Mouse (Mus musculus) layer of hippocampus, postnatal 10 days (tissue): Measurements from ENCODE around the gene Aurkb. TPM values are rescaled to one million over a fixed set of nuclear protein-coding genes. Genes with fewer than 3 reads are reported as not detected.

ENCODE experiments used
- DNase-seq, 2 experiments: peaks; one replicate each; pipeline ENCODE4 v3.0.0; 2021; ENCODE audit warnings: low spot score in 2 of 2
- total RNA-seq, 2 experiments: library from RNA; stranded (reverse); gene quantifications; 2 replicates each; pipeline ENCODE4 v1.2.3; 2021

The Aurkb gene
- total RNA-seq, 2 experiments from 2014 or later: 5.3 to 6.0 TPM

GRCm38 (mm10) chr11:69063413-69064201, 18.2 kb downstream of the Aurkb start:
- DNase-seq: peak; percentile 83 to 87

- DNase-seq: no peak
These were observed 19.0 kb downstream of the Aurkb start for GRCm38 (mm10) chr11:69064259-69065133.

DNA sequence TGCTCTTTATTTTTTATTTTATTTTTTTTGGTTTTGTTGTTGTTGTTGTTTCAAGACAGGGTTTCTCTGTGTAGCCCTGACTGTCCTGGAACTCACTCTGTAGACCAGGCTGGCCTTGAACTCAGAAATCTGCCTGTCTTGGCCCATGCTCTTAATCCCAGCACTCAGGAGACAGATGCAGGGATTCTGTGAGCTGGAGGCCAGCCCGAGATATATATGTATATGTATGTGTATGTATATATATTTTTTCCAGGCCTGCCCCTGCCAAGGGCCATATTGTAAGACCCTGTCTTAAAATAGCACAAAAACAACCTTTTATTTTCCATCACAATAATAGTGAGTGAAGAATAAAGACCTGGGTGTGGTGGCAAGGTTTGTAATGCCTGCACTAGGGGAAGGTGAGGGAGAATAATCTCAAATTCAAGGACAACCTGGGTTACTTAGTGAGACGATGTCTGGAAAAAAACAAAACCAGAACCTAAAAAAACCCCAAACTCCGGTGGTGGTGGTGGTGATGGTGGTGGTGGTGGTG, 20.0 kb downstream of the Aurkb start:
- DNase-seq: no peak

GRCm38 (mm10) chr11:69066163-69066861, 20.9 kb downstream of the Aurkb start:
- DNase-seq: peak in 1 of 2 experiments; percentile 56

DNA sequence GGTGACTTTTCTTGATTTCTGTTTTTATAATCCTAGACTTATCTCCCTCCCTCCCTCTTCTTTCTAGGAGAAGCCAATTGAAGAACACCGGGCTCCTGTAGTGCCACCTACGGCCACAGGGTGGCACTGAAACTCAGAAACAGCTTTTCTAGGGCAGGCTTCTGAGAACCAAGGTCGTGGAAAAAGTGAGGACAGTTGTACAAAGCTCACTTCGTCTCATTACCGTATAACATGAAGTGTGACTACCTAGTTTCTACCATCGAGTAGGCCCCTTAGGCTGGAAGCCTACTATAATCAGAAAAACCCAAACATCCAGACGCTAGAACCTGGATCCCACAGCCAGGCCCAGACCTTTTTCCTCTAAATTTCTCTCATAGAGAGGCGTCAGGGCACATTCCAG, 21.5 kb downstream of the Aurkb start:
- peak; percentile 89 to 93 for DNase-seq

DNA sequence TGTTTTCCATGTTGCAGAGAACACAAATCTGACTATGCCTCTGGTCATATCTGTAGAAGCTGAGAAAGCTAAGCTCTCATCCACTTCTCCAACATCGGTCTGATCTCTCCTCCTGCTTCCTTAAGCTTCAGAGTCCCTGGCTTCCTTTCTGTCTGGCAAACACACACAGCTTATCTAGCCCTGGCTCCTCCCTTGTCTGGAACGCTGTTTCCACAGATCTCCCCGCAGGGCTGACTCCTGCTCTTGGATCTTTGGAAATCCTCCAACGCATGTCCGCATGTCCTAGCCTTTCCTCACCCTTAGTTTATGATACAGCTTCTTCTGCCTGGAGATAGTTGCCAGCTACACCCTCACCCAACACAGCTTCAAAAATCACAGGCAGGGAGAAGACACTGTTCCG, 22.2 kb downstream of the Aurkb start:
- no peak for DNase-seq

GRCm38 (mm10) chr11:69070093-69070492, 24.6 kb downstream of the Aurkb start:
- no peak for DNase-seq

GRCm38 (mm10) chr11:69070590-69071222, 25.3 kb downstream of the Aurkb start, which contains the start of gene Tmem107:
Gene Tmem107 (plus strand): TSS chr11:69070806.
- peak; percentile 88 to 92 for DNase-seq

- no peak for DNase-seq
These were observed 25.8 kb downstream of the Aurkb start for GRCm38 (mm10) chr11:69071262-69071661.

- no peak for DNase-seq
These were observed 26.8 kb downstream of the Aurkb start for GRCm38 (mm10) chr11:69072234-69072633.

DNA sequence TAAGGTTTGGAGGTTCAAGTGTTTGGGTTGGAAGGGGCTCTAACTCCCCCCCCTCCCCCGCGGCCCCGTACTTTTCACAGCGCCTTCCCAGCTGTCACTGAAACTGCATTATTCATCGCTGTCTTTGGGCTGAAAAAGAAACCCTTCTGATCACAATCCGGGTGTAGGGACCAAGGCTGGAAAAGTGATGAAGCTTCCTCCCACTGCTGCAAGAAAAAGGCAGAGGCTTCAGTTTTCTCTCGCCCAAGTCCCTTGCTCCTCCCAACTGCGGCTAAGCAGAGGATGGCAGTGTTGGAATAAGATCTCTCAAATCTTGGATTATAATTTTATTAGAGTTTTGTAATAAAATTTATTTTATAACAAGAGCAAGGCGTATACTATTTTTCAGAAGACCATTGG, 27.2 kb downstream of the Aurkb start:
- DNase-seq: no peak

DNA sequence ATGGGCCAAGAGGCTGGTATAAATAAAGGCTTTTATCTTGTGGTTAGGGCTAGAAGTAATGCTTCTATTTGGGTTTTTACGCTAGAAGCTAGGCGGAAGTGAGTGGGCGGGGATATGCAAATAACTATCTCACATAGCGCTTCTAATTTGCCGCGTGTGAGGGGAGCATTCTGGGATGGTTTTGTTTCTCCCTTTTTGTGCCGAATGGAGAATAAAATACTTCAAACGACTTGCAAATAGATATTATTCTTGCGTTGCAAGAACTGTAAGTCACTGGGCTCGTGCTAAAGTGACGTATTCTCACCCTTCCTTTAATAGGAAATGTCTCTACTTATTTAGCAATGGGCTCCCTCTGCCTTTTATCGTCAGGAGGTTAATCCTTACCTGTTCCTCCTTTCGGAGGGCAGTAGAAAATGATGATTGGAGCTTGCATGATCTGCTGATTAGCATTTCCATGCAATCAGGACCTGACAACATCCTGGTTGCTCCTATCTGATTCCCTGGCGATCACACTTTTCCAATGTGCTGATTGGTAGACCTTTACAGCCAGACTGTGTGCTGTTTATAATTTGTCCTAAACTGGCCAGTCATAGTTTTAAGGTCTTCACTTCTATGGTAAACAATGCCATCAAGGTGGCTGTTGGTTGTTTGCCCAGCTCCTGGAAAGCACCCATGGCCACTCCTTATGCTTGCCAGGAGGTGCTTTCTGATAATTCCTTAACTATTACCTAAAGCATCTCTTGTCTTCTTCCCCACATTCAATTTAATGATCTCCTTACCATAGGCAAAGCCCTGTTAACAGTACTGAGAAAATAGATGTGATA, 27.8 kb downstream of the Aurkb start:
- peak; percentile 77 to 83 for DNase-seq

DNA sequence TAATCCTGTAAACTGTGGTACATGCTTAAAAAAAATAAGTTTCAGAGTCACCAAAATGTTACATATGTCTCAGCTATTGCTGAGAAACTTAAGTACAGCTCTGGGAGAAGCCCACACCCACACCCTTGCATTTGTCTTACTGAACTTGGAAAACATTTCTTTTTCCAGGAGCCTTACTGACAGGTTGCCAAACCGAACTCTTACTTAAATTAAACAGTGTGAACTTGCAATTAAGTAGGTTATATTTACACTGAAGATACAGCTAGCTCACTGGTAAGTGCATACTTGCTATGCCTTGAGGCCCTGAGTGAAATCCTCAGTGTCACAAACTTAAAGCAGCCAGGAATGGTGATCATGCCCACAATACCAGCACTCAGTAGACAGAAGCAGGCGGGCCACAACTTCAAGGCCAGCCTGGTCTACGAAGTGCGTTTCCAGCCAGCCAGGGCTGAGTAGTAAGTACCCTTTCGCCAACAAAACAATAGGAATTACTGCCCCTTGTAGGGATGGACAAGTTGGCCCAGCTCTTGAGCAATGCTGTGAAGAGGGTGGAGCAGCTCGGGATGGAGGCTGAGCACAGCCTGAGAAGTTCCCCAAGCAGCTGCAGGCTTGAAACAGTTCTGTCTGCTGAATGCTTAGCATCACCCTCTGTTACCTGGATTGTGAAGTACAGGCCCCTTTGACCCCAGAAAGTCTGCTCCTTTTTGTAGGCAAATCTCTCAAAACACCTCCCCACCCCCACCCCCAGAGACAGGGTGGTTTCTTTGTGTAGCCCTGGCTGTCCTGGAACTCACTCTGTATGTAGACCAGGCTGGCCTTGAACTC, 28.7 kb downstream of the Aurkb start:
- DNase-seq: no peak

DNA sequence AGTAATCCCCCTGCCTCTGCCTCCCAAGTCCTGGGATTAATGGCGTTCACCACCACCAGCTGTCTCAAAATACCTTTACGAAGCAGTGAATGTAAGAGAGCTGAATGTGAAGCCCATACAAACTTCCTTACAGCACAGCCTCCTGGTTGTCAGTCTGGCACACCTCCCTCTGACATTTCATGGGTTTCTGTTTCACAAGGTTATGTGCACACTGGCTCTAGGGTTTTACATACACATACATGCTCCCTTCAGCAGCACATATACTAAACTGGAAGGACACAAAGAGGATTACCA, 29.3 kb downstream of the Aurkb start:
- no peak for DNase-seq

DNA sequence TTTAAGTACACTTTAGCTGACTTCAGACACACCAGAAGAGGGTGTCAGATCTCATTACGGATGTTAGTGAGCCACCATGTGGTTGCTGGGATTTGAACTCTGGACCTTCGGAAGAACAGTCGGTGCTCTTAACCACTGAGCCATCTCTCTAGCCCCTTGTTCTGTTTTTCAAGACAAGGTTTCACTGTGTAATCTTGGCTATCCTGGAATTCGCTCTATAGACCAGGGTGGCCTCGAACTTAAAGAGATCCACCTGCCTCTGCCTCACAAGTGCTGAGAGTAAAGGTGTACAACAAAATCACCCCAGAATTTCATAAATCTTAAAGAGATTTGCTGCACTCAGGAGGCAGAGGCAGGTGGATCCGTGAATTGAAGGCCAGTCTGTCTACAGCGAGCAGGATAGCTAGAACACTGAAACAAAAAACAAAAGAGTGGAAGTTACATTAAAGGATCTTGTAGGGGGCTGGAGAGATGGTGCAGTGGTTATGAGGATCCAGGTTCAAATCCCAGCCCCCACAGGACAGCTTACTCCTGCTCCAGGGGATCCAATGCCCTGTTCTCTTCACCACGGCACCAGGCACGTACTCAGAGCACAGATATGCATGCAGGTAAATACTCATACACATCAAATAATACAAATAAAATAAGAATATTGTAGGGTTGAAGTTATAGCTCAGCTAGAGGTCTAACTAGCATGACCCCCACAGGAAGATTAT, 30.5 kb downstream of the Aurkb start:
- no peak for DNase-seq

DNA sequence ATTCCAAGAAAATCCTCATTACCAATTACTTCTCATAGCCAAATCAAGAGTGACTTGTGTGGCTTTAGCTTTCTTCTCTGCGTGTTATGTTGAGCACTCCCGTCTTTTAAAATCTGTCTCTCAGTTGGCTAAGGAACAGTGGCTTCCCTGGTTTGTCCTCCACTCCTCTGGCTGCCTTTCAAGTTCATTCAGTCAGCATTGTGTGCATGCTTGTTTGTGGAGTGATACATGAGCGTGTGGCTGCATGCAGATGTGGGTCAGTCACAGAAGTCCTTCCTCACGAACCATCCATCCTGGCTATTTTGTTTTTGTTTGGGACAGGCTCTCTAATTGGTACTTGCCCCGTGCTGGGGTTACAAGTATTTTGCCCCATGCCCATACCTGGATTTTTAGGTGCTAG, 31.1 kb downstream of the Aurkb start:
- DNase-seq: no peak

DNA sequence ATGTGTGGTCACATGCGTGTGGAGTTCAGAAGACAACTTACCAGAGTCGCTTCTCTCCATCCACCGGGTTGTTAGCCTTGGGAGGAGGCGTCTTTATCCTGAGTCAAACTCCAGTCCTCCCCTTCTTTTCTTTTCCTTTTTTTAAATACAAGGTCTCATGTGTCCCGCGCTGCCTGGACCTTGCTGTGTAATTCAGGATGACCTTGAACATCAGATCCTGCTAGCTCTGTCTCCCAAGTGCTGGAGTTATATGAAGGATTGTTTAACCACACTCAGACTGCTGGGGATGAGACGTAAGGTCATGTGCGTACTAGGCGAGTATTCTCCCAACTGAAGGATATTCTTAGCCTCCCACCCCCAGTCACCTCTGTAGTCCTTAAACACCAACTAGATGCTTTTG, 31.9 kb downstream of the Aurkb start:
- DNase-seq: no peak

- no peak for DNase-seq
These were observed 32.6 kb downstream of the Aurkb start for GRCm38 (mm10) chr11:69078041-69078440.
